Mouse (Mus musculus) gastrocnemius, postnatal 4 days (tissue): Measurements from ENCODE around the gene Nup93. TPM values are rescaled to one million over a fixed set of nuclear protein-coding genes. Genes with fewer than 3 reads are reported as not detected.
A peak's percentile ranks its signal among the peaks of the same experiment; 100 is the strongest.

Source experiments
- DNase-seq, 2 experiments: peaks; one replicate each; pipeline ENCODE4 v3.0.0; 2021 to 2022; ENCODE audit warnings: low spot score in 2 of 2, mixed read lengths in 2 of 2
- total RNA-seq, 2 experiments: library from RNA; stranded (reverse); gene quantifications; 2 replicates each; pipeline ENCODE4 v1.2.3; 2021

Gene Nup93
- total RNA-seq, 2 experiments from 2014 or later, result 26.7 to 32.9 TPM

DNA sequence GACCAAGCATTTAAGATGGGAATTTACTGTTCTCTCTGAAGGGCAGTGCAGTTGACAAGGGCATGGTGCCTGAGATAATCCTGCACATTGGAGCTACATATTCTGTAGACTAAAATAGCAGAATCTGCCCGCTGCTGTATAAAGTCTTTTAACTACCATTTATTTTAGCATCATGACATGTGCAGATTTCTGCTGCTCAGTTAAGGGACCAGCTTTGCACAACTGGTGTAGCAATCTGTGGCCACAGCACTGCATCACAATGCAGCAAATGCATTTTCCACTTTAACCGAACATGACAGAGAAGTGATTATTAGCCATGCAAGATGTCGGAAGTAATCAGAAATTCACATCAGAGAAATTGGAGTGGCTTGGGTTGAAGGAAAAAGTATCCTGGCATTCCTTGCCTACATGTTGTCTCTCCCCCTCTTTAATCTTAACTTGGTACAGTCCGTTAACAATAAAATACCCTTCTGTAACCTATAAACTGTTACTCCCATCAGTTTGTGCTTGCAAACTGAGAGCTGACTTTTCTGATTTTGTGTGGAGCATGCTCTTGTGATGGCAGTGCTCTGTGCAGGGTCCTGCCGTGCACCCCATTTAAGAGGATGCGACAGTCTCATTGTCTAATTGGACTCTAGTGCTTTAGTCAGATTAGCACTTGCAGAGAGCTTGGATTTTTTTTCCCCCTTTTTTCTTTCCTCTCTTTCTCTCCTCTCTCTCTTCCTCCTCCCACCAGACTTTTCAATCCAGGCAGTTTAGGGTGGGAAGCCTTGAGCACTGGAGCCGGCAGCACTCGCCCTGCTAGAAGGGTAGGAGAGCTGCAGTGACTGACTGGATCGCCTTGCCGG, 52.2 kb downstream of the Nup93 start:
- DNase-seq, result no peak

DNA sequence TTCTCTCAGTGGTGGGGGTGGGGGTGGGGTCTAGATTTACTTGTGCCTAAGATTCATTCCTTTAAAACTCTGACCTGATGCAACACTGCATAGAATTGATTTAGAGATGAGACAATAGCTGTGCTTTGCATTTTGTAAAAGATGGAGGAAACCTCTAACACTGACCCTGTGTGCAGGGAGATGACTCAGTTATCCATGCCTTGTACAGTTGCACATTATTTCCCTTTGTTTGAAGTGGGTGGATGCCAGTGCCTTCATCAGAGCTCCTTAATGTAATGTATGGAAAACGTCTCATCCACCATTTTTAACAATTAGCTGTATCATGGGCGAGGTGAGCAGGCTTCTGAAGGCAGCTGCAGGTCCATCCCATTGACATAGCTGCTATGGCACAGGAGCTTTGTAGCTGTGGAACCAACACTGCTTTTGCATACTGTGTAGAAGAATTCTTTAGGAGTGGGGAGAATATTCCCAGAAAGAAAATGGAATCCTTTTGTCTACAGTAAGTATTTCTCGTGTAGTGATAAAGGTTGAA, 54.1 kb downstream of the Nup93 start:
- no peak for DNase-seq

DNA sequence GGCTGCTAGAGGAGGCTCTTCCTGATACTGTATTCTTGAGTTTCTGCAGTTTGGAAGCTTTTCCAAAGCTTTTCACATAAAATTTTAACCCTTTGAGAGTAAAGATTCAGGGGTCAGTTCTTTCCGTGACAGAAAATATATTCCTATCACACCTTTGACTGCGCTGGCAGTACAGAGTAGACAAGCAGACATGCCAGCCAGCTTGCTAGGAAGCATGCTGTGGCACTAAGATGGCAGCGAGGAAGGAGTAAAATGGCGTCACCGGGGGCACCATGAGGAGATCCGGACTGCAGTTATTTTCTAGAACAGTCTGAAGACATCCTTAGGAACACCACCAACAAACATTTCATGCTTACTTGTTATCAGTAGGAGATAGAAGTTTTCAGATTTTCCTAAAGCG, 55.9 kb downstream of the Nup93 start:
- DNase-seq, result no peak

DNA sequence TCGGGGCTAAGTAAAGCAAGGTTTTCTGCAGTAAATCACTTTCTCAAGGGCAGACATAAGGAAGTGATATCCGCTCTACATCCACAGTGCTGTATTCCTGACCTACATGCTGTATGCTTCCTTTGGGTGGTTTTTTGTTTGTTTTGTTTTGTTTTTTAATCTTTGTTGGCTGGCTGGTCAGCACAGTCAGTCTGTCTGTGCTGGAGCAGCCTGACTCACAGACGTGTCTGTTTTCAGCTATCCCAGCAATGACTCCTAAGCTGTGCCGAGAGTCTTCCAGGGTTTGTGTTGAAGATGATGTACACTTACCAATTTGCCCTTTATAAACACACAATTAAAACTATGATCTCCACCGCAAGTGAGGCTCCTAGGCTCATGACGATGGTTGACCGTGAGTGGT, 56.7 kb downstream of the Nup93 start:
- DNase-seq, result no peak

DNA sequence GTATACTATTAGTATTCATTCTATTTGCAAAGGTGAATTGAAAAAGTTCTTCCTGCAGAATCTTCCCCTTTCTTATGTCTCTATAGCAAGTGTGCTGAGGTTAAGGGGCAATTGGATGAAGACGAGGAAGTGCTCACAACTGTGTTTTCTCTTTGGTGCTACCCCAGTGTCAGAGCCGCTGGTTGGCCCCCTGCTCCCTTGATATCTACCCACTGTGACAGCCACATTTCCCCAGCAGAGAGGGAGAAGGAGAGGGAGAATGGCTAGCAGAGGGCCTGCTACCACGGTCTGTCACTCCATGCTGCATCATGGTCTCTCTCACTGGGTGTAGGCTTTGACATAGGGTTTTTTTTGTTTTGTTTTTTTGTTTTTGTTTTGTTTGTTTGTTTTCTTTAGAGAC, 58.2 kb downstream of the Nup93 start:
- DNase-seq, result no peak

DNA sequence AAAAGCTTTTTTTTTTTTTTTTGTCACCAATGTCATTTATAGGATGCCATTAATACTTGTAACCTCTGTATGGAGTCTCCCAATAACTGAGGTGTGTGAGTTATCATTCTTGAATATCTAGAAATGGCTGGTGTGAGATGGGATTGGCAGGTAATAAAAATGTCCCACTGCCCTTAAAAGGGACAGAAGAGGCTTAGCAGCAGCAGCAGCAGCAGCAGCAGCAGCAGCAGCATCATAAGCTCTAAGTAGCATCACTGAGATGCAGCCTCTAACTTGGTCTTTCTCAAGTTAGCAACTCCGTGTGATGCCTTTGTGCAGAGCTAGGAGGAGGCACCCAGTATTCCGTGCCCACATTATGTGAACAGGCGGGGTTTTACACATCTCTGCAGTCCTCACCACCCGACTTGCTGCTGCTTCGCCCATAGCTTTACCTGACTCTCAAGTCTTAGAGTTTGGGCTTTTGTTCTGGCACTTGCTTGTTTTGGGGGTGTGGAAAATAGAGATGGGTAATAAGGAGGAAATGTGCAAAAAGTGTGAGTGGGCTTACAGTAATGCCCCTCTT, 59.0 kb downstream of the Nup93 start:
- no peak for DNase-seq

DNA sequence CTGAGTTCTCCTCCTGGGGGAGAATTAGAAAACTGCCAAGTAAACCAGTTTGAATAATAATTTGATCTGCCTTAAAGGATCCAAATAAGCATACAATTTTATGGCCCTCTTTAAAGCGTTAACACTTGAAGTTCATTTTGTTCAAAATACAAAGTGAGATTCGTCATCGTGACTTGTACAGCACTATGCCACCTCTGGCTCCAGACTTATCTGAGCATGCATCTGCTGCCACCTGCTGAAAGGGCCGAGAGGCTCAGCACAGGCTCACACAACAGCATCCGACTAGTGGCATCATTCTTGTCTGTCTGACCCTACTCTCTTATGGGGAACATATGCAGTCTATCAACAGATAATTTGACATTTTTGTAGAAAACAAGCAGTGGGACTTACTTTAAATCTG, 59.7 kb downstream of the Nup93 start:
- no peak for DNase-seq

DNA sequence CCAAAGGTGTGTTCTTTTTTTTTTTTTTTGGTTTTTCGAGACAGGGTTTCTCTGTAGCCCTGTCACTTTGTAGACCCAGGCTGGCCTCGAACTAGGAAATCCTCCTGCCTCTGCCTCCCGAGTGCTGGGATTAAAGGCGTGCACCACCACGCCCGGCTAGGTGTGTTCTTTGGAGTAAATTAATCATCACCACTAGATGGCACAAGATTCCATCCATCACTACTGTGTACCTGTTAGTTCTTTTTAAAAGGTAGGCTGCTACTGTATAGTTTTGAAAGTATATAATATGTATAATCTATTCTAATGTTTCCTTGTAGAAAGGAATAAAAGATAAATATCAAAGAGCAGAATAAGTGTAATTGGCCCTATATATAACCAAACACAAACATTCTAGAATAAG, 63.9 kb downstream of the Nup93 start:
- DNase-seq, result no peak

DNA sequence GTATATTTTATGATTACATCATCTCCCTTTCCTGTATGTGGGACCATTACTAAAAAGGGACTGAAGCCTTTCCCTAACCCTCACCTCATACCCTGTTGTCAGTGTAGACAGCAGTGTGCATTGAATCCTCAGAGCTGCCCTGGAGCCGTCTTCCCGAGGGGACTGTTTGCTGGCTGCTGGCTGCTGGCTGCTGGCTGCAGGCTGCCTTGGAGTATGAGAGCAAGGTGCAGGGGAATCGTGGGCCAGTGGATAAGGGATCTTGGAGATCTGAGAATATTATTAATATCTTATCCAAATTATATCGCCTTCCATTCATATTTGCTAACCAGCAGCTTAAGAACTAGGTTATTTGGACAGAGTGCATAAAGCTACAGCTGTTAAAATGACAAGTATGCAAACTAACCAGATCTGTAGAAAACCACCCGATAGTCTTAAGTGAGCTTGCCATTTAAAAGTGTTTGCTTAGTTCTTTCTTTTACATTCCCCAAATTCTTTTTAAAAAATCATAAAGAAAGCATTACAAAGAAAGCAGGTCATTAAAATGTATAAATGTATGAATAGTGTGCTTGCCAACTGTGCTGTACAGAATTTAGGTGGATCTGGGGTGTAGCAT, 65.7 kb downstream of the Nup93 start:
- no peak for DNase-seq

DNA sequence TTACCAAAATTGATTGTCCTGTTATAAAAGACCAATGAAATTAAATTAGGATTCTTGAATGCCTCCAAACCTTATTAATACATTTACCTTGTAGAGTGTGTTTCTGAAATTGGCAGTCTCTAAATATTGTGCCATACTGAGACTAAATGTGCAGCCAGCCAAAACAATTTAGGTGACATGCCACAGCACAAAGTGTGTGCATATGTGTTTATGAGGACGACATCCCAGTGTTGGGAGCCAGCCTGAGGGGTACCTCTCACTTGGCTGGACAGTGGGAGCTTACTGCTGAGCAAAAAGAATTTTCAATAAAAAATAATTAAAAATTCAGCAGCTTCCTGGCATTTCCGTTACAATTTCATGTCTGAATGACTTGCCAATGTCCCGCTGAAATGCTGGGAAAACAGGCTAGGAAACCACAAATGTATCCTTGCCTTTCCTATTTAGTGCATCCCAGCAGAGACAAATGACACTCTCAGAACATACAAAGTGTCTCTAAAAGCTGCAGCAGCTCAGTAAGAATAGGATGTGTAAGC, 68.2 kb downstream of the Nup93 start:
- no peak for DNase-seq

DNA sequence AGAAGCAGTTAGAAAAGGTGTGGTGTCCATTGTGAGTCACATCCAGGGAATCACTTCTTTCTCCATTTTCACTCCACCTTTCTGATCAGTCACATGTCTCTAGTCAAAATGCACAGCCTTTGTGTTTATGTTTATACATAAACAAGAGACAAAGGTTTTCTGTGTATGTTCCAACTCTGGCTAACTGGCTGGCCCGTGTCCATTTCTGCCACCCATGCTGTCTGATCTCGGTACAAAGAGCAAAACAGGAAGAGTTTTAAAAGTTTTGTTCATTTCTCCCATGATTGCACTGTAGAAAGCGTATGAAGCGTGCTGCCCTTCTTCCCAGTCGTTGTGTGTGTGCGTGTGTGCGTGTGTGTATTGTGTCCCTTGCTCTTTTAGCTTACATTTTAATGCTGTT, 69.8 kb downstream of the Nup93 start:
- DNase-seq, result no peak

DNA sequence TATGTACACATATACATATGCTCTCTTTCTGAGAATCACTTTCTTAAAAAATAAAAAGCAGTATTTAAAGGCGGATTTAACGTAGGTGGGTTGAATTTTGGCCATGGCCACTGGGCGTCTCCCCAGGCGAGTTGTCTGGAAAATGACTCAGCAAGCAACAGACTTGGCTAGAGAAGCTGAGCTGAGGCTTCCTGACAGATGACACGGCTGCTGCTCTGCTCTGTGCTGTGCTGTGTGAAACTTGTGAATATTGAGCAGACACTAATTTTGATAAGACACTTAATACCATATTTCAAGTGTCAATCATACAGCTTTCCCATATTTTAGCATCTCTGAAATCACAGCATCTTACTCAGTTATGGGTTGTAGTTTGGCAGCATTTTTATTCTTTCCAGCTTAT, 76.2 kb downstream of the Nup93 start:
- DNase-seq, result no peak

DNA sequence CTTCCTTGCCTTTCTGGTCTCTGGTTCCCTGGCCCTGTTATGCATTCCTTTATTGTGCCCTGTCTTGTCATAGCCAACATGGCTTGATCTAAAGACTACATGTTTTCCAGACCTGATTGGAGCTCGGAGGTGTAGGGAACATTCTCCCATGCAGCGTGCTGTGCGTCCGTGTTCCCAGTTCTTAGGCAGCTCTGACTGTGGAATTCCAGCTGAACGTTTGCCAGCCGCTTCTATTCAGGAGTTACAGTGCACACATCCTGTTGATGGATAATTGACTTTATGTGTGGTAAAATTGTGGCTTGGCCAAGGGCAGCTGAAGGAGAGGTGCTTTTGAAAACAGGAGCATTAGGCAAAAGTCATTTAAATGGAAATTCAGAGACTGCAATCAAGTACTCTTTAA, 77.7 kb downstream of the Nup93 start:
- peak in 1 of 2 experiments; percentile 29 for DNase-seq

DNA sequence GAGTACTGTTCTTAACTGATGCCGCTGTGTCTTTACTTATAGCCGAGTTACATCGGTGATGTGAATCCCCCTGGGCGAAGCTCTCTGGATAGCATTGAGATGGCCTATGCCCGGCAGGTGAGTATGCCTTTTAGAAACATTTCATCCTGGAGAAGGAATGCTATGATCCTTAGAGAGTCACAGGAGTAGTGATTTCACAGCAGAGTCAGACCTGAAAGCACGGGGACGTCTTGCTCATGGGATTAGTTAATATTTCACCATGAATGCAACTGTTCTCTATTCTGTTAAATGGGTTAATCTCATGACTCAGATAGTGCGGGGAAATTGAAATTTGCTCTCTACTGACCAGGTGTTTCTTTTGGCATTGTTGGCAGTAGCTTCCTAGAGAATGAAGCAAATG, 78.3 kb downstream of the Nup93 start:
- DNase-seq, result no peak

DNA sequence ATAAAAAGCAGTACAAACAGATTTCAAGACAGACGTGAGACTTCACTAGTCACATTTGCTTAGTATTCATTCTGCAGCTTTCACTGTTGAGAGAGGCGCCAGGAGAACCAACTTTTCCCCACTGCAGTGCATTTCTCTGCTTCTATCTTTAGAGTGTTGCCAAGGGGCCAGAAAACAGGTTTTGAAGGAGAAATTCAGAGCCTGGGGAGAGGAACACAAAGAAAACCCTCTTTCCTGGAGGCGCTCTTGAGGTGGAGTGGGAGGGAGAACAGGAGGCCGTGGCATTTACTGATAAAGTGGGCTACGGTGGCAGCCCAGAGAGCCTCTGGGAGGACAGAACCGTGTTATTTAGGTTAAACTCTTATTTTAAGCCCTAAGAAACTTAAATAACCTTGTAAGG, 81.3 kb downstream of the Nup93 start:
- DNase-seq, result no peak

DNA sequence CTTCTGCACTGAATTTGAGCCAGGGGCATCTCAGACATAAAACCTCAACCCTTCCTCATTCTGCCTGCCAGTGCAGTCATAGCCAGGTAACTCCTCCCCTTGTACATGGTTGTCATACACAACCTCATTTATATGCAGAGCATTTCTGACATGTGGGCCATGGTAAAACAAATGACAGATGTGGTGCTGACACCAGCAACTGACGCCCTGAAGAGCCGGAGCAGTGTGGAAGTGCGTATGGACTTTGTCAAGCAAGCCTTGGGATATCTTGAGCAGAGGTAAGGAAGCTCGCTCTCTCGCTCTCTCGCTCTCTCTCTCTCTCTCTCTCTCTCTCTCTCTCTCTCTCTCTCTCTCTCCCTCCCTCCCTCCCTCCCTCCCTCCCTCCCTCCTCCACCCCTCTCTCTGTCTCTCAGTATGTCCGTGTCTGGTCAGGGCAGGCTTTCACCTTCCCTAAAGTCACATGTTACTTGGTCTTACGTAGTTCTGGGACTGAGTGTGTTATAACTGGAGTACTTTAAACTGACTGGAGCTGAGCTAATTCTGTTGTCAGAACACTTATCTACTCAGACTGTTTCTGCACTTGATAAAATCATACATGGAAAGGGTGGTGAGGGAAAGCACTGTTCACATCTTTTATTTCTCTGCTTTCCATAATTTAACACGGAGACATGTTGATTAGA, 82.1 kb downstream of the Nup93 start:
- DNase-seq, result no peak

DNA sequence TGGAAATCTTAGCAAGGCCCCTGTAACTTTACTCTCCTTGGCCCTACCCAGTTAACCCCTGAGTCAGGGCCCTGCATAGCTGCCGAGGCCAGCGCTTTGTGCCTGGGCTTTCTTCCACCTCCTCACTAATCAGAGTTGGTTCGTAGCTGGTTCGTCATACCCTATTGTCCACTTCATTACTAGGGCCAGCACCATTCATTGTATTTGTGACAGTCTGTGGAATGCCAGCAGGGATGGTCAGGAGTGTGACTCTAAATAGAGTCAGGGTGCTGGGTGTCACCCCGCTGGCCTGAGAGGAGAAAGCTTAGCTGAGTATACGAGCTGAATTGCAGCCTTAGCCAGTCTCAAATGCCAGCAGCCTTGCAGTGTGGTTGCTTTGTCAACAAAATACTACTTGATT, 82.7 kb downstream of the Nup93 start:
- DNase-seq, result no peak

DNA sequence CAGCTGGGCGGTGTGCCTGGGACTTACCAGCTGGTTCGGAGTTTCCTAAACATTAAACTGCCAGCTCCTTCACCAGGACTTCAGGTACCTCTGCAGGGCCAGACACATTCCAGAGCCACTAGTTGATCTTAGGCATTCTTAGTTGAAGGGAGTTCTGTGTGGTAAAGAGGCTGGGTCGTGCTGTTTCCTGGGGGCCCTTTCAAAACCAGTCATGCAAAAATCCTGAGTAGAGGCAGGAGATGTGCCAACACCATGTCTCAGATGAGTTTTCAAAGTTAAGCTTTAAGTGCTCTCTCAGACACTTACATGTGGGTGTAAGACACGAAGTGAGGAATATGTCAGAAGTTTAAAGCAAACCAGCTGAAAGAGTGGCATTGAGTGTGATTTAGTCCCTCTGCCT, 86.4 kb downstream of the Nup93 start:
- DNase-seq, result no peak

DNA sequence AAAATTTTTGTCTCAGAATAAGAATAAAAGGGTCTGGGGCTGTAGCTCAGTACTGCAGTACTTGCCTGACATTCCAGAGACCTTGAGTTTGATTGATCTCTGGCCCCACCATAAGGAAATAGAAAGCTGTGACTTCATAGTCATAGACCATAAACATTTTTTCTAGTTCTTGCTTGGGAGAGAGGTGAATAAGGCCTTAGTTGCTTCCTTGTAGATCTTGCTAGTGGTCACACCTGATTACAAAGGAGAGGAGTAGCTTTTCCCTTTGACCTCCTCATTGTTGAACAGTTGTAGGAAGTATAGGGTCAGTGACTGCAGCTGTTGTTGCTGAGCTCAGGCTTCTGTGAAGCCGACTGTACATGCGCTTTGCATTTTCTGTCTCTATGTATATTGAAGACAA, 90.0 kb downstream of the Nup93 start:
- DNase-seq, result no peak

DNA sequence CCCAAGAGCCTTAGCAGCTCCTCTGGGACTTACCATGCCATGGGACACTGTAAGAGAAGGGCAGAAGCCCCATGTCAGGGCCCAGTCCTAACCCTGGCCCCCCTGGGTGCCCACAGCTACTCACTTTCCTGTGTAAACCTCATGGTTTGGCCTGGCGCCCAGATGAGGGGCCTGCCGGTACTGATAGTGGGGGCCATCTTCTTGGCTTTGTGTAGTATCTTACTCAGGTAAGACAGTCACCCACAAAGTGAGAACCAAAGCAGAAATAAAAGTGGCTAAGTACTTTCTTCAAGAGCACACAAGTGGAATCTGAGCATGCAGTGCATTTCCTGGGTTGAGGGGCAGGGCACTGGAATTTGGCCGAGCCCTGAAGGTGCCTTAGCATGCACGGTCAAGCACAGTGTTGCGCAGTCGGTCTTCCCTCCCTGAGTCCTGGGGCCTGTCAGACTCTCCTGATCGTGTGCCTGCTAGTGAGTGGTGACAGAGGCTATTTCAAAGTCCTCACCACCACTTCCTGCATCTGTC, 92.7 kb downstream of the Nup93 start:
- DNase-seq, result no peak

DNA sequence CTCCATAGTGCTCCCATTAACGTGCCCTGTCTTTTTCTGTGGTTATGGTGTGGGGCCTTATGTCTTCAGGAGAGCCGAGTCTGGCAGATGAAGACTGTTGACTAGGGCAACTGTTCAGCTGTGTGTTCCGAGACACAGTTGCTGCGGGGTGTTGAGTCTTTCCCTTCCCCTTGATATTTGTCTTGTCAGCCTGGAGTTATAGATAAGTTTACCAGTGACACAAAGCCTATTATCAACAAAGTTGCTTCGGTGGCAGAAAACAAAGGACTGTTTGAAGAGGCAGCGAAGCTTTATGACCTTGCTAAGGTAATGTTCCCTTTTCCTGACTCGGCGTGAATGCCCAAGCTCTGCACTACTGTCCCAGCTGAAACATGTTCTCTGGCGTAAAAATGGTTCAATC, 93.3 kb downstream of the Nup93 start:
- no peak for DNase-seq
